Mouse (Mus musculus) cerebellum, adult 8-10 months (tissue): ENCODE measurements around the gene Upb1.
A peak's percentile ranks its signal among the peaks of the same experiment; 100 is the strongest.
"Not testable (repeated sequence)": the region's sequence is repeated elsewhere in the genome, so short reads cannot be mapped to it uniquely, and the experiment has no call there.

ENCODE experiments used
- DNase-seq: peaks from one replicate; pipeline ENCODE4 v3.0.0; 2022

The Upb1 gene

DNA sequence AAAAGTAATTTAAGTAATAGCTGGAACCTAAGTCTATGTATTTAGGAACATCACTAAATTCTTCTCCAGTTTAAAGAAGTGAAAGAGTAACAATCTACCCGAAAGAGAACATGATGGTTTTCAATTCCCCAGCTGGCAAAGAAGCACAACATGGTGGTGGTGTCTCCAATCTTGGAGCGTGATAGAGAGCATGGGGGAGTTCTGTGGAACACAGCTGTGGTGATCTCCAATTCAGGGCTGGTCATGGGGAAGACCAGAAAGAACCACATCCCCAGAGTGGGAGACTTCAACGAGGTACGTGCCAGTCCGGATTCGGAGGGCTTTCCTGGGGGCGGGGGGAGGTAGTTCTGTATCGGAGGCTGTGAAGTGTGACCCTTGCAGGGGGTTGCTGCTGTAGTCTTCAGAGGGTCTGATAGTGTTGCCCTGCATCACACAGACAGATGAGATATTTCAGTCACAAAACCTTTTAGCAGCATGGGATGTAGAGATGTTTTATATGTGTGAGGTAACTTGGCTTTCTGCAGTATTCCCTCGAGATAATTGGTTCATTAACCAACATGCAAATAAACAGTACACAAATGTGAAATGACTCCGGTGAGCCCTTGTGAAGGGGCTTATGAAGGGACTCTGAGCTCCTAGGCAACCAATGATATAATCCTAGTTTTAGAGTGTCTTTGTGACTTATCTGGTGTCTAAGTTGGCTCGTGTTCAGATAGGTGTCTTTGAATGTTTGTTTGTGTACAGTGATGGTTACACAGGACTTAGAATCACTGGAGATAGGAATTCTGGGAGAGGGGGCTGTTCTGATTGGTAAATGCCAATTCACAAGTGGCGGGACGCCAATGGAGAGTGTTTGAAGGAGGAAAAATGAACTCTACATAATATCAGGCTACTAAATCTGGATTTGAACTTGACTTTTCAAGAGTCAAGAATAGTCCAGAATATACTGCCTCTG lies 27.4 kb downstream of the Upb1 start:
- no peak for DNase-seq

- DNase-seq: no peak
These were observed 28.1 kb downstream of the Upb1 start for GRCm38 (mm10) chr10:75429004-75429380.

DNA sequence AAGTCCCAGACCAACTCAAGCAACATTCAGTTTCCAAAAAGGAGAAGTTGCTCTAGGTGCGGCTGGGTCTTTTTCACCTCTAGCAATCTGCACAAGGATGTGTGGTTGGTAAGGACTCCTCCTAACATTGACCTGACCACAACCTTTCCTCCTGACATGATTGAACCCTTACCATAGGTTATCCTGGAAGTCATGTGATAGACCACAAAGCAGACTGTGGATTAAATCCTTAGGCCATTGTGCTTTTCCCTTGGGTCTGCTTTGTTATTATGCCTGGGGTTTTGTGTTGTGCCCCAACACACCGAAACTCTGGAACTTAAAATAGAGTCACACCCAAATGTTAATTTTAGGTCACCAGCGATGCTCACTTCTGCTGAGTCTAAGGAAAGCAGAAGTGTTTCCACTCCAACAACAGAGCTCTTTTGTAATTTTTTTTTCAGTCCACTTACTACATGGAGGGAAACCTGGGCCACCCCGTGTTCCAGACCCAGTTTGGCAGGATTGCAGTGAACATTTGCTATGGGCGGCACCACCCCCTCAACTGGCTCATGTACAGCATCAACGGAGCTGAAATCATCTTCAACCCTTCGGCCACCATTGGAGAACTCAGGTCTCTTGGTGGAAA lies 28.7 kb downstream of the Upb1 start:
- DNase-seq: no peak

DNA sequence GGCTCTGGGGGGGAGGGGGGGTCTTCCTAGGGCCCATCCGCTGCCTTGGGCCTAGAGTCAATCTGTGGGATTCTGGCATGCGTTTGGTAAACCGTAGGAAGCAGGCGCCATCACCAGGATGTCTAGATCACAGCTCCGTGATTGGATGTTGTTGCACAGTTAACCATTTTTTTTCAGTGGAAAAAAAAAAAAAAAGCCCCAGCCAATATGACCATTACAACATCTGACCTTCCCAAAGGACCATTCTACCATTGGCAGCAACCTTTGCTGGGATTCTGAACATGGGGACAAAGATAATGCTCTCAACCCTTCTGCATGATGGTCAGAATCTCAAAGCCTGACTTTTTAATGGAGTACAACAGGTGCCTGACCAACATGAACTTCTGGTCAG lies 29.2 kb downstream of the Upb1 start:
- no peak for DNase-seq

DNA sequence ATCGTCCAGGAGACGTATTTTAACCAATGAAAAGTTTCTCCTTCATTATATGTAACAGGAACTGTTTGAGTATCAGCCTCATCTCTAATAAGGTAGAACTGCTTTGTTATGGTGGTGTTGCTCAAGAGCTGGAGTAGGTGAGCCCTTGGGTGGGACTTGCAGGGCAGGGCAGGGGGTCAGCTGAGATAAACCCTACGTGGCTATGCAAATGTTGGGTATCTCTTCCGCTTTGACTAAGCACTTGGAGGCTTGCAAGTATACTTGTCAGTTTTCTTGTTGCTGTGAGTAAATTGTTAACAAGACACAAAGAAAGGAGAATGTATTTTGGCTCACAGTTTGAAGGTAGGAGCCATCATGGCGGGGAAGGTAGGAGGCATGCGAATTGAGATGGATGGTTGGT lies 29.7 kb downstream of the Upb1 start:
- no peak for DNase-seq

GRCm38 (mm10) chr10:75436604-75437217 lies 35.8 kb downstream of the Upb1 start:
- DNase-seq: peak; percentile 83

DNA sequence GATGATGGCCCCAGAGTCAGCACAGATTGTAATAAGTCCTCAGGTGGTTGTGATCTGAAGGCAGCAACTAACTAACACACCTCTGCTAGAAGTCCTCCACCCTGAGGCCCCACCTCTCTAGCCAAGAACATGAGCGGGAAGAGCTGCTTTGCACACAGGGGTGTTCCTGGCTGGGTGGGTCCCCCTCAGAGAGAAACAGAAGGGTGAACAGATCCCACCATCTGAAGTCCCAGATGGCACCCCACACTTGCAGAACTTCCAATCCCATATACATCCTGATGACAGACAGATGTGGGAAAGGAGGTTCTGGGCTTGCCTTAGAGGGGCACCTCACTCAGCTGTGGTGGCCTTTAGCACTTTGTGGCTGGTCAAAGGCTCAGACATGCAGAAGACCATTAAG lies 36.4 kb downstream of the Upb1 start:
- no peak for DNase-seq

DNA sequence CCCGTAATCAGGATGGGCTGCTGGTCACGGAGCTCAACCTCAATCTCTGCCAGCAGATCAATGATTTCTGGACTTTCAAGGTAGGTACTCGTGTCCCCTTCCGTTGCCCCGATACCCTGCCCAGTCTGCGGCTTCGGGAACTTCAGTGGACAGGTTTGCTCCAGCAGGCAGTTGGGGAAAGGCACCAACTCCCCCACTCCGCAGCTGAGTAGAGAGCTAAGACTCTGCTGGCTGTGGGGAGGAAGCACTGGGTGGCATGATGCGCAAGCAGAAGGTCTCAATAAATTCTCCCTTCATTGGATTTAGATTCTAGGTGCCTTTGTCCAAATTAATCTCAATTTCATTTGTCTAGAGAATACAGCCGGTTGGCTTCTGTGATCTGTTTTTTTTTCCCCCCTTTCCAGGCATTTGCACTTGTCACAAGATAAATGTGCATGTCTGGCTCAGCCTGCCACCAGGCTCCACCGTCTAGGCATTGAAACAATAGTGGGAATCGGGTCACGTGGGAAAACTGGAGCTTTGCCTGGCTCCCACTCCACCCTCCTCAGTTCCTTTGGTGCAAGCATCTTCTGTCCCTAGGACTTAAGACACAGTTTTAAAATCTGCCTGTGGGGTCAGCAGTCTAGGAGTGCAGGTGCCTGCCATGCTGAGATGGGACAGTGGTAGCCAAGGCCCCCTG lies 37.4 kb downstream of the Upb1 start:
- DNase-seq: no peak

DNA sequence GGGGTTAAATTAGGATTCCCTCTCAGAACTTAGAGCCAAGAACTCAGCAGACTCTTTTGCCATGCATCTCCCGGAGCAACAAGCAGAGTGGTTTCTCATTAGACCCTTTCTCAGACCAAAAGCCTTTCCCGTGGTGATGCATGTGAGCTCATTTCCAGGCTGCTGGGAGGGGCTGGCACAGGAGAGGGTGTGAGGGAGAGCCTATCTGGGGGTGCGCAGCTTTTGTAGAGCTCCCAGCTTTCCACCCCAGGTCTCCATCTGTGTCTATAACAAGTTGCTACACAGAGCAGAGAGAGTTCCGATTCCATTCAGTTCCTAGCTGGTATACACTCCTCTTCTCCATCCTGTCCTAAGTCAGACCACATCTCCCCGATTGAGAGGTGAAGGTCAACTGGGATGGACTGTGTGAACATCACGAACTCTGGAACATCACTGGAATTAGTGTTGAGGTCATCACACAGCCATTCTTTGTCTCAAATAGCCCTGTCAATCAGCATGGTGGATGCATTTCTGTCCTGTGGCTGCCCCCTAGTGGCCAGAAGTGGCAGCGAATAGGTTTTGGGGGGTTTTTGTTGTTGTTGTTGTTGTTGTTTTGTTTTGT lies 38.4 kb downstream of the Upb1 start:
- peak; percentile 34 for DNase-seq

DNA sequence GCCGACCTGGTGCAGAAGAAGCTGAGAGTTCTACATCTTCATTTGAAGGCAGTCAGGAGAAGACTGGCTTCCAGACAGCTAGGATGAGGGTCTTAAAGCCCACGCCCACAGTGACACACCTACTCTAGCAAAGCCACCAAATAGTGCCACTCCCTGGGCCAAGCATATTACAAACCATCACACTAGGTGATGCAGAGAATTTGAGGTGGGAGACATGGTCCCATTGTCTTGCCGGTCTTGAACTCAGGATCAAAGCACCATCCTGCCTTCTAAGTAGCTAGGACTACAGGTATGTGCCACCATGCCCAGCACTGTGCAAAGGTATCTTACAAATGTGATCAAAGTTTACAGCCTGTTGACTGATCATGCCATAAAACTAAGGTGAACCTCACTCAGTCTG lies 39.8 kb downstream of the Upb1 start:
- DNase-seq: no peak

DNA sequence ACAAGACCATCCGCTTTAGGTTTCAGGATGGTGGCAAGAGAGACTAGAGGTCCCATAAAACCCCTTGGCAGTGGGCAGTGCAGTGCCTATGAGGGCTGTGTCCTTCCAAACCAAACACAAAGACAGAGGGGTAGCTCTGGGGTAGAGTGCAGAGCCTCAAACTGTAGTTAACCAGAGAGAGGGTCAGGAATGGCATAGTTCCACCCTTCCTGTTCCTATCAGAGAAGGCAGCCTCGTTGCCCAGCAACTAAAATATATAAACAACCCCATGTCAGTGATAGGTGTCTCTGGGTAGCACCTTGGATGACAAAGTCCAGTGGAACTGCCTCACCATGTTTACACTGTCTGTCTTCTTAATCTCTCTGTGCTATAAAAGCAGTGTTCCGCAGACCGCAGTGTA lies 40.9 kb downstream of the Upb1 start:
- no peak for DNase-seq

DNA sequence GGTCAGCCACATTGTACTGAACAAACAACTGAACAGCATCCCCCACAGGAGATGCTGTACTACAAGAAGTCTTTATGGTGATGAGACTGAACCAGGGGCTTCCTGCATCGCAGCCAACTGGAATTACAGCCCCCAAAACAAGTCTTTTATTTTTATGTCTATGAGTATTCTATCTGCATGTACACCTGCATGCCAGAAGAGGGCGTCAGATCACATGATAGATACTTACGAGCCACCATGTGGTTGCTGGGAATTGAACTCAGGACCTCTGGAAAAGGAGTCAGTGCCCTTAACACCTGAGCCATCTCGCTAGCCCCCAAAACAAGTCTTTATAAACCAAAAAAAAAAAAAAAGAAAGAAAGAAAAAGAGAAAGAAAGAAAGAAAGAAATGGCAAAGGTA lies 42.1 kb downstream of the Upb1 start:
- no peak for DNase-seq

GRCm38 (mm10) chr10:75444111-75444826 lies 43.4 kb downstream of the Upb1 start:
- no peak for DNase-seq

DNA sequence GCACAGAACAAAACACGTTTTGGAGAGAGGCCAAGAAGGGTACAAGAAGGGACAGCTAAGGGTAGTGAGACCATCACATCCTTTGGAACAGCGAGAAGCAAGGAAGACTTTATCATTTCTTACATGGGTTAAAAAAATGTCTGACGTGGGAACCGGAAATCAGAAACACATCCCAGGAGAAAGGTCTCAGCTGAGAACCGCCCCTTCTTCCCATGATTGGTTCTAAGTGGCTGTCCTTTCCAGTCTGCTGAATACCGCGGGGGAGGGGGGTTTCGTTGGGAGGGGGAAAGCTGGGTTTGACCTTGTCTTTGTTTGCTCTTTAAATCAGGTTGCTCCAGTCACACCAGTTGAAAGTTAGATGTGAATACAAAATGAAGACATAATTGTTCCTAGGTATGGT lies 44.1 kb downstream of the Upb1 start:
- no peak for DNase-seq

- DNase-seq: no peak
These were observed 45.7 kb downstream of the Upb1 start for GRCm38 (mm10) chr10:75446501-75447083.

DNA sequence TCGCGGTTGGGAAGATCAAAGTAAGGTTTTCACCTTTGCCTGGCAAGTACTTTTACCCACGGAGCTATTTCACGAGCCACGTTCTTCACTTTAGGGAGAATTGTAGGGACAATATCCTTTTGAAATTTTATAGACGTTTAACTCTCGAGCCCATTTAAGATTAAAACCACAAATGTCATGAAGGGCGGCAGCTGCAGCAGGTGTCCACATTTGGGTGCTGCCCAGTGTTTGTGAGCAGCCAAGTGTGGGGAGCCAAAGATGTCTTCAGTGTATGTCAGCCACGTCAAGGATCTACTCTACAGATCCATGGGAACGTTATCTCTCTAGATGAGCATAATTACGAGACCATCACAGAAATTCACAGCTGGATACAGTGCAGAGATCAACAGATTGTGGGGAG lies 46.6 kb downstream of the Upb1 start:
- DNase-seq: no peak

GRCm38 (mm10) chr10:75448806-75449420 lies 48.0 kb downstream of the Upb1 start:
- DNase-seq: no peak

GRCm38 (mm10) chr10:75450331-75450730 lies 49.4 kb downstream of the Upb1 start:
- no peak for DNase-seq

DNA sequence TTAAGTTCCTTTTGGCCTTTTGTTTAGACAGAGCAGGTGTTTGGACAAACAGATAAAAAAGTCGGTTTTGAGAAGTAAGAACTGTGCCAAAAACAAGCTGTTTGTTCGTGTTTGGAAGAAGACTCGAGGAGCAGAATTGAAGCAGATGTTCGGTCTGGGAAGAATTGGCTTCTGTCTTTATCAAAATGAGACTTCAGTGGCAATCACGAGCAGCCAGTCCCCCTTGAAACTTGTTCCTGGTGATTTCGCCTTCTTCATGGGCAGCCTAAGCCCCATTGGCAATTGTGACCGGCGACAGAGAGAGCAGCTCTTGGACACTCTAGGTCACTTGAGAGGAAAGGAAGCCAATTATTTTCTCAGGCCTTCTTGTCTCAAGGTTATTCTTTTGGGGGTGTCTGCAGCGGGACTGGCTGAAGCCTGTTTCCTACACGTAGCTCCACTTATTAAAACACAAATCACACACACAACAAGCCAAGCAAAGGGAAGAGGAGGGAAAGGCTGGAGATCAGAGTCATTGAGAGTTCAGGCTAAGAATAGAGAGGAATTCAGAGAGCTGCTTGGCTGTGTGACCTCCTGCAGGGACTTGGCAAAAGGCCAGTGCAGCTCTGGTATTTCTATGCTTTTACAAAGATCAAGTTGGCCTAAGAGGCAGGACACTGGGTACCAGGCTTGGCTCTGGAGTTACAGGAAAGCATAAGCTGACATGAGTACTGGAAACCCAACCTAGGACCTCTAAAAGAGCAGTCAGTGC lies 50.3 kb downstream of the Upb1 start:
- DNase-seq: peak; percentile 23

DNA sequence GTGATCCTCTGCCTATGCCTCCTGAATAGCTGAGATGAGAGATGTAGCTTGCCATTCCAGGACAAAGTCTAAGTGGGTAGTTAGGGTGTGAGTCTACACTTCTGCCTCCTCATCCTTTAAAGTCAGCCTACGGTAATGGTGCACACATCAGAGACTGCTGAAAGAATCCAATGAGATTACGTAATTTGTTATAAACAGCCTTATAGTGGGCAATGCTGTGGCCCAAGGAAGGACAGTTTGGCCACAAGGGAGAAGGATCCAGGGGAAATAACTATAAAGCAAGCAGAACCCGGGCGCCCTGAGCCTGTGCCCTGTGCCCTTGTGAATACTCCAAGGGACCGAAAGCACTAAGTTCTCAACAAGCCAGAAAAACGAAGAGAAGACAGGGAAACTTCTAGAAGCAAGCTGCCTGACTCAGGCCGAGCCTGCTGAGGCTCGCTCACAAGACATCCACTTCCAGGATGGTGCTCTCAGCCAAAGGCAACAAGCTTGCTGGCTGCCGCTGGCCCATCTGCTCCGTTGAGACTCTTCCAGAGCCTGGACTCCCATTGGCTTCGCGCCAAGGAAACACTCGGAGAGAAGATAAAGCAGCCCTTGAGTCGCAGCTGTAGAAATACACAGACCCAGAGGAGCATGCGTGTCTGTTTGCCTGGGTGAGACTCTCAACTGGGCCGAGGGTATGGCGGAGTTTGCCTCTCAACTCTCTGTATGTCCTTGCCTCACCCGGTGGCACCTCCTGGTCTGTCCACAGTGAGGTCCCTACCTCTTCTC lies 55.3 kb downstream of the Upb1 start:
- not testable (repeated sequence) for DNase-seq
